27 mouse cellular contexts compared by ENCODE assay signal in the genomic region with DNA sequence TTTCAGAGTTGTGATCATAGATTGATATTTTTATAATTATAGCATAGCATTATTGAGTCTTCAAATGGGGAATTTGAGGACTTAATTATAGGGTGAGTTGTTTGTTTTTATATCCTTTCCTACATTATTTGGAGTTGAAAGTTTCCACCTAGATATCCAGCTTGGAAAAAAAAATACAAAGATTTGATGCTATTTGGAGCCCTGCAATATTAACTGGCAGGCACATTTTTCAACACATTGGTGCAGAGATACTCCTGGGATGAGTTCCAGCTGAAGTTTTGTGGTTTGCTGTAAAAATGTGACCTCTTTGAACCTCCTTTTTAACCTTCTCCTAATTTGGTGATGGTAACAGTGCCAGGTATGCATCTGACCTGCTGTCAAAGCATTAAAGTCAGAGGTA.
"Had no signal": no experiment of that assay in that cellular context is flagged by ENCODE, and none has a peak within 500 bp of the region (broad histone marks: within the 10 kb centered on the region; RNA-seq: fewer than 3 reads in every experiment).

No protein-coding gene starts in this region.

- H3K9ac ChIP-seq: embryonic facial prominence, embryonic 12.5 days; embryonic facial prominence, embryonic 13.5 days; embryonic facial prominence, embryonic 15.5 days; forebrain, embryonic 12.5 days; forebrain, embryonic 13.5 days; forebrain, embryonic 15.5 days; forebrain, postnatal 0 days had no signal

- H3K36me3 ChIP-seq: embryonic facial prominence, embryonic 12.5 days; embryonic facial prominence, embryonic 13.5 days; embryonic facial prominence, embryonic 15.5 days; forebrain, embryonic 10.5 days; forebrain, embryonic 12.5 days; forebrain, embryonic 15.5 days; heart, embryonic 10.5 days had no signal

- H3K4me3 ChIP-seq: embryonic facial prominence, embryonic 12.5 days; embryonic facial prominence, embryonic 13.5 days; embryonic facial prominence, embryonic 15.5 days; erythroblast, embryonic 14.5 days; forebrain, embryonic 10.5 days; forebrain, embryonic 12.5 days; forebrain, embryonic 13.5 days; forebrain, embryonic 15.5 days; gastrocnemius, adult 2 months; heart, embryonic 10.5 days had no signal

- ATAC-seq: forebrain, embryonic 13.5 days; forebrain, embryonic 15.5 days; forebrain, embryonic 16.5 days; forebrain, postnatal 0 days had no signal

- H3K9me3 ChIP-seq: embryonic facial prominence, embryonic 12.5 days; embryonic facial prominence, embryonic 13.5 days; embryonic facial prominence, embryonic 15.5 days; forebrain, embryonic 10.5 days; forebrain, embryonic 12.5 days; forebrain, embryonic 13.5 days; forebrain, embryonic 15.5 days; heart, embryonic 10.5 days had no signal

- DNase-seq: cerebellum, adult 2 months; cerebellum, adult 8-10 months; cerebellum, adult 9-10 months; cerebellum, adult 9-11 months; cerebellum, postnatal 10 days; cerebellum, postnatal 14 days; cerebellum, postnatal 25 days; cerebellum, postnatal 36 days; embryo, embryonic 11 days; forebrain, postnatal 0 days; gastrocnemius, adult 2 months; gastrocnemius, postnatal 10 days; gastrocnemius, postnatal 14 days; gastrocnemius, postnatal 25 days; gastrocnemius, postnatal 36 days; heart, adult 11 months had no signal

- H3K27me3 ChIP-seq: embryonic facial prominence, embryonic 12.5 days; embryonic facial prominence, embryonic 13.5 days; embryonic facial prominence, embryonic 15.5 days; forebrain, embryonic 12.5 days; forebrain, embryonic 13.5 days; forebrain, embryonic 15.5 days had no signal

- H3K4me2 ChIP-seq: embryonic facial prominence, embryonic 12.5 days; embryonic facial prominence, embryonic 13.5 days; embryonic facial prominence, embryonic 15.5 days; forebrain, embryonic 12.5 days; forebrain, embryonic 13.5 days; forebrain, embryonic 15.5 days; heart, embryonic 11.5 days had no signal

- H3K4me1 ChIP-seq: embryonic facial prominence, embryonic 12.5 days; embryonic facial prominence, embryonic 13.5 days; embryonic facial prominence, embryonic 15.5 days; heart, embryonic 10.5 days had no signal

- H3K27ac ChIP-seq: embryonic facial prominence, embryonic 12.5 days; embryonic facial prominence, embryonic 13.5 days; embryonic facial prominence, embryonic 15.5 days; forebrain, embryonic 10.5 days; forebrain, embryonic 12.5 days; forebrain, embryonic 13.5 days; forebrain, embryonic 15.5 days; gastrocnemius, adult 2 months; heart, embryonic 10.5 days had no signal
